Mouse (Mus musculus) urinary bladder, postnatal 4 days (tissue): ENCODE data around the gene Kif2a.
"Not testable (repeated sequence)": the region's sequence is repeated elsewhere in the genome, so short reads cannot be mapped to it uniquely, and the experiment has no call there.

Source experiments
- DNase-seq, 2 experiments: peaks; one replicate each; pipeline ENCODE4 v3.0.0; 2021 to 2022; ENCODE audit warnings: low spot score in 2 of 2

Kif2a gene

GRCm38 (mm10) chr13:107022266-107023171 lies 593 bp upstream of the Kif2a start:
- peak; percentile 66 to 77 for DNase-seq

- no peak for DNase-seq
These were observed 2.5 kb downstream of the Kif2a start for GRCm38 (mm10) chr13:107019443-107019842.

- DNase-seq: no peak
These were observed 8.0 kb downstream of the Kif2a start for GRCm38 (mm10) chr13:107013926-107014325.

- DNase-seq: no peak
These were observed 10.3 kb downstream of the Kif2a start for GRCm38 (mm10) chr13:107011618-107012017.

GRCm38 (mm10) chr13:107008174-107008573 lies 13.8 kb downstream of the Kif2a start:
- no peak for DNase-seq

GRCm38 (mm10) chr13:107003211-107003610 lies 18.7 kb downstream of the Kif2a start:
- no peak for DNase-seq

GRCm38 (mm10) chr13:106998671-106999070 lies 23.3 kb downstream of the Kif2a start:
- DNase-seq: no peak

GRCm38 (mm10) chr13:106998026-106998425 lies 23.9 kb downstream of the Kif2a start:
- DNase-seq: no peak

- not testable (repeated sequence) for DNase-seq
These were observed 24.4 kb downstream of the Kif2a start for GRCm38 (mm10) chr13:106997557-106997956.

- no peak for DNase-seq
These were observed 25.0 kb downstream of the Kif2a start for GRCm38 (mm10) chr13:106996891-106997290.

GRCm38 (mm10) chr13:106961496-106961895 lies 60.4 kb downstream of the Kif2a start:
- DNase-seq: no peak

GRCm38 (mm10) chr13:106960557-106960956 lies 61.4 kb downstream of the Kif2a start:
- DNase-seq: no peak

GRCm38 (mm10) chr13:106958286-106958685 lies 63.6 kb downstream of the Kif2a start:
- DNase-seq: no peak

- DNase-seq: no peak
These were observed 64.4 kb downstream of the Kif2a start for GRCm38 (mm10) chr13:106957554-106957953.

- no peak for DNase-seq
These were observed 67.0 kb downstream of the Kif2a start for GRCm38 (mm10) chr13:106954880-106955279.

- no peak for DNase-seq
These were observed 74.3 kb downstream of the Kif2a start for GRCm38 (mm10) chr13:106947583-106947982.

- peak; percentile 93 to 94 for DNase-seq
These were observed 75.1 kb downstream of the Kif2a start, which contains the start of gene Dimt1 for GRCm38 (mm10) chr13:106946594-106947540. TSS of gene Dimt1 (plus strand) at chr13:106947127.

GRCm38 (mm10) chr13:106945518-106945917 lies 76.4 kb downstream of the Kif2a start:
- no peak for DNase-seq

- DNase-seq: no peak
These were observed 79.2 kb downstream of the Kif2a start for GRCm38 (mm10) chr13:106942721-106943120.

- DNase-seq: no peak
These were observed 80.5 kb downstream of the Kif2a start for GRCm38 (mm10) chr13:106941211-106941976.

GRCm38 (mm10) chr13:106937138-106937472 lies 84.8 kb downstream of the Kif2a start:
- no peak for DNase-seq
